Mouse (Mus musculus) heart, adult 9 months (tissue): Measurements from ENCODE around the gene Nedd1.
A peak's percentile ranks its signal among the peaks of the same experiment; 100 is the strongest.

Experiments used
- DNase-seq, 2 experiments: peaks; one replicate each; pipeline ENCODE4 v3.0.0; 2022; ENCODE audit warnings: low spot score in 2 of 2

Nedd1 gene

DNA sequence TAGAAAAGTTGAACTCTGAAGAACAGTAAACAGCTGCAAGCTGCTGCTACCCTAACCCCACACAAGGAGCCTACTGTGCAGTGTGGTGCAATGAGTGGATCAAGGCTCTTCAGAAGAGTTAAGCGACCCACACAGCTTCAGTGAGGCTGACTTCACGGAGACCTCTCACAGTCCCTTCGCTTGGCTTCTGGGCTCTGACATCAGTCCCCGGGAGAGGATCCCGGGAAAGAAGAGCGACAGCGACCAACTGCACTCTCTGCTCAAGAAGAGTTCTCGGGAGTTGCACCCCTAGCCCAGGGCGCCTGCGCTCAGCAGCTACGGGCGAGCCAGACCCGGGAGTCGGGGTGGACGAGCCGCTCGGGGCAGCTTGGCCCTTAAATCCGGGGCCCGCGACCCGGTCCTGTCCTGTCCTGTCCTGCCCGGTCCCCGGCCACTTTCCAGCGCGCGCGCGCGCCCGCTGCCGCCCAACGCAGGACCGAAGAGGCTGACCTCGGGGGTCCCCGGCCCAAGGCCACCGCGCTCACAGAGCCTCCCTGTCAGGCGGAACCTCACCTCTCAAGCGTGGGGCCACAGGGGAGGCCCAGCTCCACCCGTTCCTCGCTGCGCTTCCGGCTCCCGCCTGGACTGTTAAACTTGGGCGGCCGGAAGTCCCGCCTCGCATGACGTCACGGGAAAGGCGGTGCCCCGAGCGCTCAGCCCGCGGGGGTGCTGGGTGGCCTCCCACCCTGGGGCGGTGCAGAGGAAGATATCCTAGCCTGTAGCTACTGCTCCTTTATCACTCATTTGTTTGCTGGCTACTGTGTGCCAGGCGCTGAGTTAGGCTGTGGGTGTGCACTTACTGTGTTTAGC, at the start of gene Nedd1:
Gene Nedd1, minus strand, starts transcription at position 650 of the 849 bp plus-strand sequence.
- DNase-seq = peak; percentile 94 to 95

DNA sequence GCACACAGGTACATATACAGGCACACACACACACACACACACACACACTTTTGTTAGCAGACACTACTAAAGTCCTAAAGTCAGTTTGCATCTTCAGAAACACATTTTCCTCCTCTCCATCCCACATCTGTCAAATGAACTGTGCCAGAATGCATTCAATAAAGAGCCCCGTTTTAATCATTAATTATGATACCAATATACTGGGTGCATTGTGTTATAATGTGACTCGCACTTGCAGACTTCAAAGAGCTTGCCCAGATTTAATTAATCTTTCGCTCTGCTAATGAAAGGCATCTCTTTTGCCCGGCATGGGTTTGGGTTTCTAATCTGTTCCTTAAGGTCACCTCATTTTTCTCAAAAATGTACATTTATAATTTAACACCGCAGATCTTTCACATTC, 32.1 kb upstream of the Nedd1 start:
- no peak for DNase-seq

DNA sequence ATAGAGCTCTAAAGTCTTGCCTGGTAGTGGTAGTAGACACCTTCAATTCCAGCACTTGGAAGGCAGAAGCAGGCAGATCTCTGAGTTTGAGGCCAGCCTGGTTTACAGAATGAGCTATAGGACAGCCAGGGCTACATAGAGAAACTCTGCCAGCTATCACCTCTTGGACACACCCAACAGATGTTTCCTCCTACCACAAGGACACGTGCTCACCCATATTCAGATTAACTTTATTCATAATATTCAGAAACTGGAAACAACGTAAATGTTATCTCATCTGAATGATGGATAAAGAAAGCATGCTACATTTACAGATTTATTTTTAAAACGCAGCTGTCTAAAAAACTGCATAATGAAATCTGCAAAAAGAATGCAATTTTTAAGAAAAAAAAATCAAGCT, 8.1 kb upstream of the Nedd1 start:
- DNase-seq = no peak

DNA sequence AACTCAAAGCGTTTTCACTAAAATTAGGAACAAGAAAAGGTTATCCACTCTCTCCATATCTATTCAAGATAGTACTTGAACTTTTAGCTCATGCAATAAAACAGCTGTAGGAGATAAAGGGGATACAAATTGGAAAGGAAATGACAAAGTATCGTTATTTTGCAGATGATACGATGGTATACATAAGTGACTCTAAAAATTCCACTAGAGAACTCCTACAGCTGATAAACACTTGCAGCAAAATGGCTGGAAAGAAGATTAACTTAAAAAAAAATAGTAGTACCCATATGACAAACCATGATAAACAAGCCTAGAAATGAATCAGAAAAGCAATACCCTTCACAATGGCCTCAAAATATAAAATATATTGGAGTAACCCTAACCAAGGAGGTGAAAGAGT, 6.5 kb upstream of the Nedd1 start:
- DNase-seq = no peak

DNA sequence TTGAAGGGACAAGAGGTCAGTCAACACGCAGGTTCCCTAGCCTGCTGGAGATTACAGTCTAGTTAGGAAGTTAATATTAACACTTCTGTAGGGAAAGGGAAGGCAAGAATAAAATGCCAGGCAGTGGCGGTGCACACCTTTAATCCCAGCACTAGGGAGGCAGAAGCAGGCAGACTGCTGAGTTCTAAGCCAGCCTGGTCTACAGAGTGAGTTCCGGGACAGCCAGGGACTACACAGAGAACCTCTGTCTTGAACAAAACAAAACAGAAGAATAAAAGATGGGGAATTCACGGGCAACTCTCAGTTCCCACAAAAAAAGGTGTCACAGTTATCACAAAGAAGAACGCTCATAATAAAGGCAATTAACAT, 384 bp upstream of the Nedd1 start:
- DNase-seq = no peak

DNA sequence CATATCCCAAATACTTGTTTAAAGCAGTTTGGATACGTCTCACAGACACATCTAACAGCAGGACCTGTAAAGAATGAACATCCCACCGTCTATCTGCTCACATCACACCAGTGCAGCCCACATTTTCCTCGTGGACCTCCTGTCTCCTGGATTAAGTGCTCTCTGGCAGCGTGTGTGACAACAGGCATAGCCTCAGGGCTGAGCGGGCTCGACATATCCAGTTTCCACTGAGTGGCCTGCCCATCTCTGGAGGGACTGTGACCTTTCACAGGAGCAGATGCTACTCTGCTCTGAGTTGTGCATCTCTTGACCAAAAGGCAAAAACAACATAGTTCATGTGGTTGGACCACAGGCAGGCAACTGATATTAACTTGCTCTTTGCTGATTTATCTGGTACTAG, 23.2 kb downstream of the Nedd1 start:
- DNase-seq = no peak

DNA sequence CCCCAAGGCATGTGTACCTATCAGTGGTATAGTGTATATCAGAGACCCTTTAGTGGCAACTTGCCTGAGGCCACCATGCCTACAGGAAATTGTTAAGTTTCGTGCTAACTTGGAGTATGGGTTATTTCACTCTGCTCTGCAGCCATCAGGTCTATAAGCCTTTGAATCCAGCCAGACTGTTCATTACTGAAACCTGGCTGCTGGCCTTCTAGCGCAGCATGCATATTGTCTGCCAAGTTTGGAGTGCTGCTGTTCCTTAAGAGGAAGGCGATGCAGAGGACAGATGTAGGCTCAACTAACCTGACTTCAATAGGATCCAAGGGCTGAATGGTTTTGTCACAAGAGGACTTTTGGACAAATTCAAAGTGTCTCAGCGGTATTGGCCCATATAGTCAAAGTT, 47.2 kb downstream of the Nedd1 start:
- DNase-seq = no peak

DNA sequence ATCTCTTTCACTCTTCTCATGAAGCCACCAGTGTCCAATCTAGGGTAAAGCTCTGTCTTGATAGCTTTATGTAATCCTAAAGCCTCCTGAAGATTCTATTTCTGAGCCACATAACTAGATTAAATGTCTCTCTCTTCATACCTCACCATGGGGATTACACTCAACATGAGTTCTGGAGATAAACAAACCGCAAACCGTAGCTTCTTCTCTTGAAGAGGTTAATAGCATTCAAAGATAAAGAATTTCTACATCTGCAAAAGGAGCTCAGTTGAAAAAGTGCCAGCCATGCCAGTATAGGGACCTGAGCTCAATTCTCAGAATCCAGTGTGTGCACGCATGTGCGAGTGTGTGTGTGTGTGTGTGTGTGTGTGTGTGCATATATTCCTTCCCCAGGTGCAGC, 50.3 kb downstream of the Nedd1 start:
- DNase-seq = no peak

DNA sequence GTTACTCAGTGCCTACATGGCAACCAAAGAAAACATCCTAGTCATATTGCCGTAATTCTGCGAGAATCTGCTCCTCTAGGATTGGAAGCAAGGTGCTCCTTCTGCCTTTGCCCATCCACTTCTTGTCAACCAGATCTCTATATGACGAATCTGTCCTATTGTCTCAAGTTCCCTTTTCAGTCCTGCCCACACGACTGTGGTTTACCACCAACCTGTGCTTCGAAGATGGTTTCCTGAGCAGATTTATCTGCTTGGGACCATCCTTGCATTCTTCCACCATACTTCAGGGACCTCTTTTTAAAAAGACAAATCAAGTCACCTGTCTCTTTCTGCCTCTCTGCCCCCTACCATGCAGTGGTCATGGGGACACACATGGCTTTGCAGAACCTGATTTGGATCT, 56.9 kb downstream of the Nedd1 start:
- no peak for DNase-seq

DNA sequence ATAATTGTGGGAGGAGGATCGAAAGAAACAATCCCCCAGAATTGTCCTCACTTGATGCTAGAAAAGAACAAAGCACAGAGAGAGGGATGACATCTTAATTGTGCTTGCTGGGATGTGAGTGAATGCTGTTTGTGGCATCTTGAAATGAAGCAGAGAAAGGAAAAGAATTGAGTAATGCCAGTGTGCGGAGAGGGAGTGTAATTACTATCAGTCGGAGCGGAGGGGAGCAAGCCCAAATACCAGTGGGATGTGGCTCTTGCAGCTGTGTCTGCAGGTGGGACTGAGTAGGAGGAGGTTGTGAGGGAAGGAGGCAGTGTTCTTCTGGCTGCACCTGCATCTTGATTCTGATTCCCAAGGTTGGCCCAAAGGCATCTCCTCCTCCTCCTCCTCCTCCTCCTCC, 69.0 kb downstream of the Nedd1 start:
- DNase-seq = no peak

DNA sequence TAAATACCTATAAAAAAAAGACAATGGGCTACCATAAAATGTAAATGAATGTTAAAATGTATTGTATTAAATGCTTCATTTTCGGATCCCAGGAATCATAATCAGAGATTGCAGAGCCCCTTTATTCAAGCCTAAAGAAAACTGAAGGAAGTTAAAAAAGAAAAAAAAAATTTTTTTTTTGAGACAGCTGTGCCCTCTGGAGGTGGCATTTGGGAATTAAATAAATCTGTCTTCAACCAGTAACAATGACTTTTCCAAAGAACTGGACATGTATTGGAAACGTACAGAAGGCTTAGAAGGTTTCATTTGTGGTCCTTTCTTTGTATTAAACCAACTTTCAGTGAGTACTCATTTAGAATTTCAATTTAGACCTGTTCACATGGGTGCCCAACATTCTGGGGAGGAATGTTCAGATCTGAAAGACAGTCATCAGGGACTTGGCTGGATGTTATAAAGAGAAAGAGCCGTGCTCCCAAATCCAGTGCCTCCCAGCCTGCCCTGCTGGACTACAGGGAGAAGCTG, 69.8 kb downstream of the Nedd1 start:
- DNase-seq = no peak

DNA sequence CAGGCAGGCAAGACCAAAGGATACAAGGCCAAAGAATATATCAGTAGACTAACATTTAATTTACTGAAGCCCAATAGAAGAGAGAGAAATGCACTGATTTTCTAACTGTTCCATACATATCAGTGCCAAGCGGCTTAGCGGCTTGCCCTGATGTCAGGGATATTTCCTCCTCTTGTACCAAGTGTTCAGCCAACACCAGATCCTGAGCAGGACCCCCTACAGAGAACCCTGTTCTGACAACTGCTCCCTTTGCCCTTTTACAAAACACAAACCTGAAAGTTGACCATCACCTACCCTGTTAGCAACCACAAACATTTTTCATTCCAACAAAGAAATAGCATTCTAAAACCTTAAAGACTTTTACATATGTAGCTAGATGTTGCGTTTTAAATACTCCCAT, 71.0 kb downstream of the Nedd1 start:
- no peak for DNase-seq

DNA sequence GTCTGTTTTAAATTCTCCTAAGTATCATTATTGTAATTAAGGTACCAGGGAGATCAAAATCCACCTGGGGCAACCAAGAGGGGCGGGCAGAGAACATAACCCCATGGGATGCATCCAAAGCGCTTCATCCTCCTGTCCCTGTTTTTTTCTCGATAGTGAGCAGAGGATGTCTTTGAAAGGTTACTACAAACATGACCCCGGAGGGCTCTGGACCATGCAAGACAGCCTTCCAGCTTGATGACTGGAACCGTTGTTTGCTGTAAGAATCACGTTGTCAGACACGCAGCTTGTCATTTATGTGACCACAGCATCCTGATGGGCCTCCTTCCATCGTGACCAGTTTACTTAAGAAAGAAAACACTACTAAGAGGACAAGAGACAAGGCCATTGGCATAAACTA, 73.1 kb downstream of the Nedd1 start:
- DNase-seq = no peak

DNA sequence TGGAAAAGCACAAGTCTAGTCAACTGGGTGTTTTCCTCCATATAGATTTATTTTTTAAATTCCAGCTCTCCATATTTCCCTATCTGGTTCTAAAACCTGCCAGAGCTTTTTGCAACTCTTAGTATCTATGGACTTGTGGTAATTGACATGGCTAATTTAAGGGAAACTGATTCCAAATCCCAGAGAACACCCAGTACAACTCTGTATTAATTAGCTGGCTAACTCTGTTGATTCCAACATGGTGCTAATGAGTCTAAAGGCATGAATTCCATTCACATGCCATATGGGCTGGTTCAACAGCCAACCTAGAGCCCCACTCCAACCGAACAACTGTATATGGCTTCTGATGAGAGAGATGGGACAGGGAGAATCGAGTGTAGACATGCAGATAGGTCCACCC, 74.5 kb downstream of the Nedd1 start:
- no peak for DNase-seq

DNA sequence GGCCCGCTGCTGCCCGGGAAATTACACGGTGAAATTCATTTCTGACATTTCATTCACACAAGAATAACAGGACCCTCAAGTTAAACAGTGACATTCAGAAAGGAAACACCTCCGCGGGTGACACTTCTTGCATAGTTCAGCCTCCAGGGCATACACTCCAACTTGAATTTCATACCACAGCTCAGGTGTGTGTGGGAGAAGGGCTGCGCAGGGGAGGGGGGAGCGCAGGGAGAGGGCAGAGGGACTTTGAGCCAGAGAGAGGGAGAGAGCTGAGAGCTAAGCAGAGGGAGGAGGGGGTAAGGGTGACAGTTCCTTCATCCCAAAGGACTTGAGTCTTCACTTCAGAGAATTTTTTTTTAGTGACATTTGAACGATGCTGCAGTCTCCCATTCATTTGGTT, 78.2 kb downstream of the Nedd1 start:
- no peak for DNase-seq

DNA sequence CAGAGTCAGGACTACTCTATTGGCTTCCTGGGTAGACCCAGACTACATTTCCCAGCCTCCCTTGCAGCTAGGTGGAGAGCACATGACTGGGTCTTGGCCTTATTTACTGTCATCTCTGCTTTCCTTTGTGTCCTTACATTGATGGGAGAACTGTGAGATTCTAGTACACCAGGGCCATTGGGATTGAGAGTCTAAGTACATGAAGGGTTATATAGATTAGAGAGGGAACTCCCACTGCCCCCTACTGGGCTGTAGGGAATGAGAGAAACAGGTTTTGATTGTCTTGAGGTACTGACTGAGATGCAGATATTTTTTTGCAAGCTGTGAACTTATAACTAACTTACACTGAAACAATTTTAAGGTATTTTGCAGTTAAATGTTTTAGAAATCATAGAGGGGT, 81.2 kb downstream of the Nedd1 start:
- DNase-seq = no peak
